Mouse (Mus musculus) liver, adult (tissue): ENCODE data around the gene Slc22a14.

ENCODE experiments used
- GATA4 ChIP-seq: IDR thresholded peaks from 2 replicates; pipeline ENCODE4 v1.6.1; 2014; ENCODE audit warnings: mild to moderate bottlenecking, low read length; ENCODE audit not compliant: insufficient replicate concordance

The Slc22a14 gene

DNA sequence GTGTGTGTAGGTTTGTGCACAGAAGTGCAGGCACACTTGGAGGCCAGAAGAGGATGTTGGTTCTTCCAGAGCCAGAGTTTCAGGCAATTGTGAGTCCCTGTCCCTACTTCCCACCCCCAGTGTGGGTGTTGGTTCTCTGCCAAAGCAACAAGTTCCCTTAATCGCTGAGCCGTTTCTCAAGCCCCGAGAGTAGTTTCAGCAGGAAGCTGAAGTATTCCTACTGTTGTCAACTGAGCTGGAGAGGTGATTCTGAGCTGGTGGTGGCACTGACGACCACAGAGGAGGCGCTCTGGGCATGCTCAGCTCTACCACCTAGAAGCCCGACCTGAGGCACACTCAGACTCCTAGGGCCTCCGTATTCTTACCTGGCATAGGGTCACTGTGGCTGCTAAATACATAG lies at the start of gene Slc22a14:
Slc22a14 (minus strand) TSS at position 270 of the 400 bp plus-strand sequence.
- no peak for TF ChIP-seq GATA4

DNA sequence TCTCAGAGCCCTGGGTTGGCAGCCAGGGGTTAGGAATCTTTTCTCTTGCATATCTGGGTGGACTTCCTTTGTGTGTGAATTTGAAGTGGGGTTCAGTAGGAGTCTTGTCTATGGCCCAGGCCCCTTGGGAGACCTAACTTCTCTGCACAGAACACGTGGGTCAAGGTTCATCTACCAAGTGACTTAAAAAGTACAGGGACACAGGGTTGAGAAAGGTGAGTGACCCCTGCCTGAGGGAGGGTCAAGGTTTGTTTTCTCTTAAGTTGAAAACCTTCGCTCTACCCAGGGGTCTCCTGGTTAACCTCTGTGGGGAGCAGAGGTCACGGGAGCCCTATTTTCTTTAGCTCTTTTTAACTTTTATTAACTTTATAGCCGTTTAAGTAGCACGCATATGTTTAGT lies 44.5 kb upstream of the Slc22a14 start:
- TF ChIP-seq GATA4: no peak

DNA sequence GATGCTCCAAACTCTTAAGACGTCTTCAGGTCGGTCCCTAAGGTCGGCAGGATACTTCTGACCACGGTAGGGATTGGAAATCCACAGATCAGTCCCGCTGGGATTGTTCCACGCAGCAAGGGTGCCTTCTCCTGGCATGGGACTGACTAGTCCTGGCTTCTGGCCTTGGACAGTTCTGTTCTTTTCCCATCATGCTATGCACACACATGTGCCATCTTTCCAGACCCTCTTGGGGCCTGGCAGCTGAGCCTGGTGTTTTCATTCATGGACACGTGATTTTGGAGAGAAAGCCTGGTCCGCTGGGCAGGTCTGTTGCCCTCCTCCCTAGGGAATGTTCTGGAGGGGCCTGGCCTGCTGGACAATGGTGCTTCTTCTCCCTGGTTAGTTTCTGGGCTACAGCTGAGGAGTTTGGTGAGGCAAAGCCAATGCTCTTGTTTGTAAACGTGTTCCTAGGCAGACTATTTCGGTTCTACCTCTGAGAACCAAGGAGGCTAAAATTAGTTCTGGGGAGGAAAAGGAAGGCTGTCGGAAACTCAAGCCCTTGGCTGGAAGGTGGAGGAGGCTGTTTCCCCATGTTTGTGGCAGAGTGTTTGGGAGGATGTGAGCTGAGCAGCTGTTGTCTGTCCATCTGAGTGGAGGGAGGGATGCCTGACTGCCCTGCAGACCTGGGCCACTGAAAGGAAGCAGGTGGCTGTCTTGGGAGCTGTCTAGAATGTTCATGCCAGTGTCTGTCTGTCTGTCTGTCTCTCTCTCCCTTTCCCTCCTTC lies 43.7 kb upstream of the Slc22a14 start:
- TF ChIP-seq GATA4: no peak

DNA sequence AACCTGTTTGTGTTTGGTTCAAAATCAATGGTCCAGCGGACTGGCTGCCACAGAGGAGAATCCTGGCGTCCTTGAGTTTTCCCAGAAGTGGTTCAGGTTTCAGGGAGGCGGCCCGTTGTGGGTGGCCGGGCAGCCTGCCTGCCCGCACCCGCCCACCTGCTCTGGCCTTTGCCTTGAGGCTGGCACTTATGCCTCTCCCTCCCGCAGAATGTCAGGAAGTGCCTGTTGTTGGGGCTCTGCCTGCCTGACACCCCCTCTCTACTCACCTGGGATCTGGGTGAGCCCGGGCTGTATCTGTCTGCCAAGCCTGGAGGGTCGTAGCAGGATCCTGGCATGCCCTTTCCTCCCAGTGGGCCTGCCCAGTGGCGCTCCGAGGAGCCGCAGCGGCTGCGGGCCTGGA lies 42.5 kb upstream of the Slc22a14 start:
- no peak for TF ChIP-seq GATA4

DNA sequence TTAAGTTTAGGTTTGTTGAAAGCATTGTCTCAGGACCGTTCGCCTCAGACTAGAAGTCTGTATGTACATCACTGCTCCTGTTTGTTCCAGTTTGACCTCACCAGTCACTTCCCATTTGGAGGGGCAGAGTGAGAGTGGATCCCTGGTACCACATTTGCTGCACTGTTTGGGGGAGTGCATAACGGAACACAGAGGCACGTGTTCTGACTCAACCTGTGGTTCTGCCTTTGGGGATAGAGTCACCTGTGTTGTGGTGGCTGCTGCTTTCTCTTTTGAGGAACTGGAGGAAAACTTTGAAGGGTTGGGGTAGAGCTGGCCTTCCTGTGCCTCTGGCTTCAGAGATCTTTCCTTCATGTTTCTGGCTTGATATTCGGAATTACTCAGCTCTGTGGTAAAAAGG lies 38.7 kb upstream of the Slc22a14 start:
- no peak for TF ChIP-seq GATA4

DNA sequence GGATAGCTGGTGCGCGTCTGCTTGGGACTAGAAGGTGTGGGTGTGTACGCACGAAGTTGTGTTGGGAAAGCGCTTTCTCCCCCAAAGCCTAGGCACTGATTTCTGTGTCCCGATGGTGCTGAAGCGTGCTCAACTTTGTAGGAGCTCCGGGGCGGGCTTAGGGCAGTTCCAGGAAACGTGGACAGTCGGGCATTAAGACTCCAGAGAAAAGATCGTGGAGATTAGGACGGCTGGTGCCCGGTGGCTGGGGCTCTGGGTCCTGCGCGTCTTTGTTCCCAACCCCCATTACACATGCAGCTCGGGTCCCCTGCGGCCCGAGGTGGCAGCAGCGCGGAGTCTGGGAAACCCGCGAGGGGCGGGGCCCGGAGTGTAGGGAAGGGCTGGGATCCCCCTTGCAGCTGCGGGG lies 37.9 kb upstream of the Slc22a14 start:
- TF ChIP-seq GATA4: no peak

DNA sequence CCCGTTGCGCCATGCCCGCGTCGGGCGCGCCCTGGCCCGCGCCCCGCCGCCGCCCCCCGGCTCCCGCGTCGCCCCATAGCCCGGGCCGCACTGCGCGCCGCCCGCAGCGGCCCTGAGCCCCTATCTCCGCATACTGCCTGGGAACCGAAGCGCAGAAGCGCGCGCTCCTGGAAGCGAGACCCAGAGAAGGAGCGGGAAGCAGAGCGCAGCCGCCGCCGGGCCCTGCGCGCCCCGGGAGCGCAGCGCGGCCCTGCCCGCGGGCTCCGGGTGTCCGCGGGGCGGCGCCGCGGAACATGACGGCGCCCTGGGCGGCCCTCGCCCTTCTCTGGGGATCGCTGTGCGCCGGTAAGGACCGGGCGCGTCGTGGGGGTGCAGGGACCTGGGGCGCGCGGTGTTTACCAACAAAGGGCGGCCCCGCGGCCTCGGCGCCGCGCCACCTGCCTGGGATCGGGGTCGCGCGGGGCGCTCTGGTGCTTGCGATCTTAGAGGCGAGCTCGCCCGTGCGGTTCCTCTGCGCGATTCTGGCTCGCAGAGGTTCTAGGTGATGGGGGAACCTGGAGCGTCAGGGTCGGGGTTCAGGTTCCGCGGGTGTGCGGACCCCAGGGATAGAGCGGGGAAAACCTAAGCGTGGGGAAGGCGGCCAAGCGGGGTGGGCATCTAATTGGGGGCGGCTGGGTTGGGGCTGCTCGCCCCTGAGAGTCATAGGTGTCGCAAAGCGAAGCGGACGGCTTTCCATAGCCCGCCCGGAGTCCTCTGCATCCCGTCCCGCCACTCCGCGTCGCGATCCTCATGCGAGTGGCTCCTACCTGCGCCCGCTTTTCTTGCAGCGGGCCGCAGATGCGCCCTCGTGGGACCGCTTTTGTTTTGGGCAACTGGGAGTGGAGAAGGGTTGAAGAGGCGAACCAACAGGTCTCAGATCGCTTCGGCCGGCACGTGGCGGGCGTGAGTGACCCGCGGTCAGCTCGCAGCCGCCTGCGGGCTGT lies 37.2 kb upstream of the Slc22a14 start:
- no peak for TF ChIP-seq GATA4

DNA sequence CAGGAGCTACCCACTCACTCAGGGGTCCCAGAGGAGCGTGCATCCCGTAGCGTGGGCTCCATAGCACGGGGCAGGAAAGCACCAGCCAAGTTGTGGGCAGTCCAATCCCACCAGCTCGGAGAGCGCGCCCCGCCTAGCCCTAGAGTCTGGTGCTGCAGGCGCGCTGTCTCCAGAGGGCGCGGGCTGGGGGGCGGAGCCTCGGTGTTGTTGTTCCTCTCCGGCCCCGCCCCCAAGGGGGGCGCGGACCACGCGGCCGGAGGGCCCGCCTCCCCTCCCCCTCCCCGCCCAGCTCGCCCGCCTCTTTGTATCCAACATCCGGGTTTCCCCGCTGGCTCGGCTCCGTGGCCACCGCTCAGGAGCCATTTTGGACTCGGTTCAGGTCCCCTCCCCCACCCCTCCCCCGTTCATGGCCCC lies 36.5 kb upstream of the Slc22a14 start, which contains the start of gene Acvr2b:
Acvr2b (plus strand) TSS at position 318 of the 414 bp plus-strand sequence.
- no peak for TF ChIP-seq GATA4

DNA sequence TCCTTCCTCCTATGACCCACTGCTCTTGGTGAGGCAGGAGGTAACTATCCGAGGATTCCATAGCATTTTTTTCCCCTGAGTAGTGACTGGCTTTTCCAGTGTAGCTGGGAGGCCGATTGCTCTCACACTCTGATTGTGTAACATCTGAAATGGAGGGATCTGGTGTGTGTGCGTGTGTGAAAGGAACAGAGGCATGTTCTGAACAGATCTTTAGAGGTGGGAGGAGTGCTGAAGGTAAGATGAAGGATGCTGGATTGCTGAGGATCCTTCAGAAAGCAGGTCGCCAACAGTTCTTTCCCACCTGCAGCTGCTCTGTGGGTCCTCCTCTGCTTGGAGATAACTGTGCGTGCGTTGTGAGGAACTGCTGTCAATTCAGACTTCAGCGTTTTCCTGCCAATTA lies 36.0 kb upstream of the Slc22a14 start:
- no peak; the same call in 1 of the 2 replicates for TF ChIP-seq GATA4

DNA sequence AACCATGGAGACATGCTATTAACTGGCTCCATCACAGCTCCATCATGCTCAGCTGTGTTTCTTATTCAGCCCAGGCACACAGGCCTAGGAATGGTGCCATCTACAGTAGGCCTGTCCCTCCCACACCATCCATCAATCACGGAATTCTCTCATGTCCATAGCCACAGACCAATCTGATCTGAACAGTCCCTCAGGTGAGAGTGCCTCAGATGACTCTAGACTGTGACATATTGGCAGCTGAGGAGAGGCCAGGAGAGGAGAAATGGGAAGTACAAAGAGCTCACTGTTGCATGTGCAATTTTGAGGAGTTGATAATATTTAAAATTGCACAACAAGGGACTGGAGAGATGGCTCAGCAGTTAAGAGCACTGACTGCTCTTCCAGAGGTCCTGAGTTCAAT lies 29.5 kb upstream of the Slc22a14 start:
- no peak for TF ChIP-seq GATA4

DNA sequence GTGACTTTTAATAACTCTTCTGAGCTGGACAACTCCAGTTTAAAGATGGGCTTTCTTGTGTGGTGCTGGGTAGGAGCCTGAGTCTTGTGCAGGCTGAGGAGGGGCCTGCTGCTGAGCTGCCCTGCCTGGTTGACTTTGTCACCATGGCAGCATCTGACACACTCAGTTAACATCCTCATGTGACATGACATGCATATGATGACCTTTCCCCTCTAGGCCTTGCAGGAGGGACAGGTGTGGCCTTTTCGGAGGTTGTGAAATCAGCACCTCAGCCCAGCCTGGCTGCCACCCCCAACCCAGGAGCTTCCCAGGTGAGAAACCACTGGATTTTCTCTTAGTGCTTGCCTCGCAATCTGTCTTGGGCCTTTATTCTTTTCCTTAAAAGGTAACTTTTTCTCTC lies 24.9 kb upstream of the Slc22a14 start:
- no peak for TF ChIP-seq GATA4

DNA sequence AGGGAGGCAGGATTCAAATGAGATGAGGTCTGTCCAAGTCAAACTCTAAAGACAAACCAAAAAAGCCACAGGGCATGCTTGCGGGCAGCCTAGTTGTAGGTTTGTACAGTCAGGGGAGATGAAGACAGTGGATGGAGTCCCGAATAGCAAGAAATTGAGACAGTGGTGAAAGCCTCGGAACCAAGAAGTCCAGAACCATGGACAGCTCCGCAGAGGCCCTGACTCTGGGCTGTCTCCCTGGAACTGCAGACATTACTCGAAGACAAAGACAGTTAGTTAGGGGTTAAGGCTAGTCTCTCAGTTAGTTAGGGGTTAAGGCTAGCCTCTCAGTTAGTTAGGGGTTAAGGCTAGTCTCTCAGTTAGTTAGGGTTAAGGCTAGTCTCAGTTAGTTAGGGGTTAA lies 23.6 kb upstream of the Slc22a14 start:
- no peak for TF ChIP-seq GATA4

DNA sequence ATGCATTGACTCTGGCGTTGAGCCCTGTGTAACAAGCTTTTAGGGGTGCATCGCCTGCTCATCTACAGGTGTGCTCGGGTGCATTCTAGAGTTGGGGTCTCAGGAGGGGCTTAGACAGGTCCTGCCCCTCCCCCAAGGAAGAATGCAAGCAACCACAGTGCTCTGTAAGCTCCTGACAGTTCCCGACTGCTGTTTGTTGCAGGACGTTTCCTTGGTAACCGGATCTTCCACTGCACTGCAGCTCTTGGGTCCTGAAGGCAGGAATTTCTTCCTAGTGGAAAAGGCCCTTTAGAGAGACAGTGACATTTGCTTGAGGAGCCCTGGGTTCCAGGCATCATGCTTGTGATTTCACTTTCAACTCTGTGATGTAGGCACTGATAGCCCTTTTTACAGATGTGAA lies 17.2 kb upstream of the Slc22a14 start:
- TF ChIP-seq GATA4: no peak

DNA sequence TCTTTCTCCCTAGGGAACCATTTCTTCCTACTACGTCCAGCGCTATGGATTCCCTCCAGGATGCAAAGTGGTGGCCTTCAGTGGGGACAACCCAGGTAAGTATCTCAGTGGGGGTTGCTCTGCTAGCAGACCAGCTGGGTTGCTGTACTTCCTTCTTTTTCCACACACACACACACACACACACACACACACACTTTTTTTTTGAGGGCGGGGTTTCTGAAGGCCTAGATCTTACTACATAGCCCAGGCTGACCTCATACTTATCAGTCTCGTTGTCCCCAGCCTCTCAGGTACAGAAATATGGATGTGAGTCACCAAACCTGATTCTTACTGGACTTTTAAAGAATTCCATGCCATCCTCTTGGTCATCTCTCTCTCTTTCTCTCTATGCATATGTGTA lies 12.9 kb upstream of the Slc22a14 start:
- TF ChIP-seq GATA4: no peak

DNA sequence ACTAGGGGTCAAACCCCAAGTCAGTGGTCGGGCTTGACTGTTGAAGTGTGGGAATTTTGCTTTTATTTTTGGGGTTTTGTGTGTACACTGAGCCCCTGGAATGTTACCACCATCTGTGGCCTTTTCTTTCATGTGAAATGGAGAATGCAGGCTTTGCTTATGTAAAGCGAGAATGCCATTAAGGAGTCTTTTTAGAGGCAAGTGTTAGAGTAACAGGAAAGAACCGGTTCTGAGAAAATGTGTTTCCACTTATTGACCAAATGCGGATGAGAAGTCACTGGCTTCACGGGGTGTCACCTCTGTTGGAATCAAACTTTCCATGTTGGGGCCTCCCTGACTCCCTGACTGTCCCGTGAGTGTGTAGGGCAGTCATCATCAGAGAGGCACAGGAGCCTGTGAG lies 10.2 kb upstream of the Slc22a14 start:
- no peak for TF ChIP-seq GATA4

DNA sequence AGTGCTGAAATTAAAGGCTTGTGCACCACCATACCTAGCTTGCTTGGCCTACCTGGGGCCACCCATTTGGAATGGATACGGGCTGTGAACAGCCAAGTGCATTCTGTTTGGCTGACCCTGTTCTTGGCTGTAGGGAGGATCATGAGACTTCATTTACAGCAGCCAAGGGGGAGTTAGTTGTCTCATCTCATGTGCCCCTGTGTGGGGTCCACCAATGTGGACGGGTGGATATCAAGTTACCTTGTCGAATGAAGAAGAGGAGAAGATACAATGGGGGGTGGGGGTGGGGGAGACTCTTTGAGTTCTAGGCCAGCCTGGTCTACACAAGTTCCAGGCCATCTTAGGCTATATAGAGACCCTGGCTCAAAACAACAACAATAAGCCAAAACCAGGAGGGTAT lies 9.7 kb upstream of the Slc22a14 start:
- no peak for TF ChIP-seq GATA4
